Mouse (Mus musculus): Measurements from ENCODE around the gene Mefv.
"Not testable (repeated sequence)": the region's sequence is repeated elsewhere in the genome, so short reads cannot be mapped to it uniquely, and the experiment has no call there.

Gene Mefv

DNA sequence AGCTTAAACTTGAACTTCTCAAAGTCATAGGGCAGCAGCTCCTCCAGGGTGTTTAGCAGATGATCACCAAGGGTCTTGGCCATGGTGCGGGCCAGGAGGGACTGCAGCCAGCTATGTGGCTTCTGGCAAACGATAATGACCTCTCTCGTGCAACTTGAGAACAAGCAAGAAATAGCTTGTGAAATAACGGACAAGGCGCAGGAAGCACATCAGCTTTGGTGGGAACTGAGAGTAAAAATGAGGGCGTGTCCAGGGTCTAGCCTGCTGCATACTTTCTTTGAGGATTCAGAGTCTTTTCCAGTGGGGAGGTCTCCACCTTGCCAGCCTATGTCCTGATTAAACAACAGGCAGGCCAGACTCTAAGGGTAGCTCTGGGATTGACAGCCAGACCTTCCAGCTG is at the start of gene Mefv:
Mefv (minus strand) TSS at position 118 of the 400 bp plus-strand sequence.
- DNase-seq (ENCODE audit: extremely low read depth, insufficient read length, low spot score) = no peak

DNA sequence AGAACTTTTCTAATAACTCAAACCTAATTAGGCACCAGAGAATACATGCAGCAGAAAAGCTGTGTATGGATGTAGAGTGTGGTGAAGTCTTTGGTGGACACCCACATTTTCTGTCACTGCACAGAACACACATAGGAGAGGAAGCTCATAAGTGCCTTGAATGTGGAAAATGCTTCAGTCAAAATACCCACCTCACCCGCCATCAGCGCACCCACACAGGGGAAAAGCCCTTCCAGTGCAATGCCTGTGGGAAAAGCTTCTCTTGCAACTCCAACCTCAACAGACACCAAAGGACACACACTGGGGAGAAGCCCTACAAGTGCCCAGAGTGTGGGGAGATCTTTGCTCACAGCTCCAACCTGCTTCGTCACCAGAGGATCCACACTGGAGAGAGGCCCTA is 31.1 kb upstream of the Mefv start:
- no peak for DNase-seq (ENCODE audit: extremely low read depth, insufficient read length, low spot score)

DNA sequence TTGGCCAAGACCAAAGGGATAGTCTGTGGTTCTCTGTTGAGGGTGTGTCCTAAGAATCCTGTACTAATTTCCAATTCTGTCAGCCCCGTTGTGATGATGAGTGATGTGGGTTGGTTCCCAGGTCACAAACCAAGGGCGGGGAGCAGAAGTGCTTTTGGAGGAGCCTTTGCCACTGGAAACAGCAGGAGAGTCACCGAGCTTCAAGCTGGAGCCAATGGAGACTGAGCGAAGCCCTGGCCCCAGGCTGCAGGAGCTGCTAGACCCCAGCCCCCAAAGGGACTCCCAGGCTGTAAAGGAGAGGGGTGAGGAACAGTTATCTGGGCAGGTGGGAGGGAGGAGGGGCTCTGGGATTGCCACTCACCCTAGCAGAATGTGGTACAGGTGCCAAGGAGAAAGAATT is 27.8 kb upstream of the Mefv start:
- DNase-seq (ENCODE audit: extremely low read depth, insufficient read length, low spot score) = no peak

DNA sequence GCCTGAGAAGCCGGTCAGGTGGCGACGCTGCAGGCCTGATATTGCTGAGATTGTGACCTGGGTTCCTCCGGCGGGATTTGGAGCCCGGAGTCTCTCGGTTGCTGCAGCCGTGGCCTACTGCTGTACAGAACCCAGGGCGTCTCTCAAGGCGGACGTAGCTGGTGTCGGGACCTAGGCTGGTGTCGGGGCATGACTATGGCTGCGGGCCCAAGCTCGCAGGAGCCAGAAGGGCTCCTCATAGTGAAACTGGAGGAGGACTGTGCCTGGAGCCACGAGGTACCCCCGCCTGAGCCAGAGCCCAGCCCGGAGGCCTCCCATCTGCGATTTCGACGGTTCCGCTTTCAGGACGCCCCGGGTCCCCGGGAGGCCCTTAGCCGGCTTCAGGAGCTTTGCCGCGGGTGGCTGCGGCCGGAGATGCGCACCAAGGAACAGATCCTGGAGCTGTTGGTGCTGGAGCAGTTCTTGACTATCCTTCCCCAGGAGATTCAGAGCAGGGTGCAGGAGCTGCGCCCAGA is 26.3 kb upstream of the Mefv start:
- DNase-seq (ENCODE audit: extremely low read depth, insufficient read length, low spot score) = no peak

DNA sequence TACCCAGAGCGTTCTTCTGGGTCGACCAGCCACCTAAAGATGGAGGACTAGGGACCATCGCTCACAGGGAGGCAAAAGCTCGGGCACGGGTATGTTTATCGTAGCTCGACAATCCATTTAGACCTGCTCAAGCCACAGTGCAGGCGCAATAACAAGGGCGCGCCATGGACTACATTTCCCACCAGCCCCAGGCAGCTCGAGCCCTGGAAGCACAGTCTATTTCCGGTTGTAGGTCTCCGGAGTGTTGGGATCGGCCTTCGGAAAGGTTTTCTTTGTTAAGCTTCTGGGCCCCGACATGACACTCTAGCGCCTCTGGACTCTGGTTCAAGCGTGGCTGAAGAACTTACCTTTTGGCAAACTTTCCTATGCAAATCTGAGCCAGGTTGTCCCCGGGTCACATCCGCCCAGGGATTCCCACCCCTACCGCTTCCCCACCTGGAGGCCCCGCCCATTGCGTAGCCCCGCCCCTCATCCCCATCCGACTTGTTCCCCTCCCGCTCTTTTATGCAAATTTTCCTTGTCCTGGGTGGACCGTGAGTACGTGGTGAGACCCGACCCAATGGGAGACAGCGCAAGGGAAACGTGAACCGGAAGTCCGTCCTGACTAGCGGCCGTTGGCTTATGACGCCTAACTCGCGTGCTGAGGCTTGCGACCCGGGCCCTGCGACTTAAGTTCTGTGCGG is 25.7 kb upstream of the Mefv start, which contains the start of gene Zfp263:
Zfp263 (plus strand) TSS at position 591 of the 683 bp plus-strand sequence.
- peak; percentile 99 for DNase-seq (ENCODE audit: extremely low read depth, insufficient read length, low spot score)

DNA sequence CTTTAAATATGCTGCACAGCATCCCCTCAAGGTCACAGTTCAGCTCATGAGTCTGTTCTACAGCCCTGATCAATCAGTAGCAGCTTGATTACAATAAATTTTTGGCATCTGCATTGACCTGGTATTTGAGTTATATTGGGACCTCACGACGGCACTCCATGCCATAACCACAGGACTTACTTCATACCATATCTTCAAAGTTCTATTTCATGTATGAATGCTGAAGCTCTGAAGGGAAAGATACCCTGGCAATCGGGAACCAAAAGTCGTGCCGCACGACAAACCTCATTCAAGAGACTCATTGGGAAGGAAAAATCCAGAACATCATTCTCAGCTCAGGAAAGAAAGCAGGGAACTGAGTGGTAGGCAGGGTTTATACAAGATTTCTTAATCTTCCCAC is 24.6 kb upstream of the Mefv start:
- DNase-seq (ENCODE audit: extremely low read depth, insufficient read length, low spot score) = no peak

DNA sequence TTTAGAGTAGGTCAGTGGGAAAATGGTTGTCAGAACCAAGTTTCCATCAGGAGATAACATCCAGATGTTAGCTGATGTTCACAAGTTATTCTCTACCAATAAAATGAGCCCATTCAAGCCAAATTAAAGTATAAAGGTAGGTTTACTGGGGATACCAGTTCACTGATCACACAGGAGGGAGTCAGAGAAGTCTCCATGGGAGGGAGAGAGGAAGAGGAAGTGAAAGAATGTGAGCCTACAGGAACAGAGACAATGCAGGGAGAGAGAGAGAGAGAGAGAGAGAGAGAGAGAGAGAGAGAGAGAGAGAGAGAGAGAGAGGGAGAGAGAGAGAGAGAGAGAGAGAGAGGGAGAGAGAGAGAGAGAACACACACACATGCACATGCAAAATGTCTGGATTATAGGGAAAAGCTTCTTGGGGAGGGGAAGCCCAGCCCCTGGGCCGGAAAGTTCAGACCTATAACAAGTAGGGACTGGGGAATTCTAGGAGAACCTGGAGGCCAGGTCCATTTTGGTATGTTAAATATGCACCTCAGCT is 15.4 kb upstream of the Mefv start:
- no peak for DNase-seq (ENCODE audit: extremely low read depth, insufficient read length, low spot score)

DNA sequence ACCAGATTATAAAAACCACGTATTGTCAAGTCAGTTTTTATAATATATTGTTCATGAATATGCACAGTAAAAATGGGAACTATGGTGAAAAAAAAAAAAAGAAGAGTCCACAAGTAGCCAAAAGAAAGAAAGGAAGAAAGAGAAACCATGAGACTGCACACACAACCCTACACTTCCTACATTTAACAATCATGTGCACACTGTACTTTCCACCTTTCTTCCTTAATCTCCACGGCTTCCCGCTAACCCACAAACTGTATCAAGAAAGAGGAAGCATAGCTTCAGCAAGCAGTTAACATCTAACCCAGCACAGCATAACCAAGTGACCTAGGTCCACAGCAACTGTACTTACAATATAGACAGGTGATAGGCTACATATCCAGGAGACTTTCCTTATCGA is 14.7 kb upstream of the Mefv start:
- no peak for DNase-seq (ENCODE audit: extremely low read depth, insufficient read length, low spot score)

DNA sequence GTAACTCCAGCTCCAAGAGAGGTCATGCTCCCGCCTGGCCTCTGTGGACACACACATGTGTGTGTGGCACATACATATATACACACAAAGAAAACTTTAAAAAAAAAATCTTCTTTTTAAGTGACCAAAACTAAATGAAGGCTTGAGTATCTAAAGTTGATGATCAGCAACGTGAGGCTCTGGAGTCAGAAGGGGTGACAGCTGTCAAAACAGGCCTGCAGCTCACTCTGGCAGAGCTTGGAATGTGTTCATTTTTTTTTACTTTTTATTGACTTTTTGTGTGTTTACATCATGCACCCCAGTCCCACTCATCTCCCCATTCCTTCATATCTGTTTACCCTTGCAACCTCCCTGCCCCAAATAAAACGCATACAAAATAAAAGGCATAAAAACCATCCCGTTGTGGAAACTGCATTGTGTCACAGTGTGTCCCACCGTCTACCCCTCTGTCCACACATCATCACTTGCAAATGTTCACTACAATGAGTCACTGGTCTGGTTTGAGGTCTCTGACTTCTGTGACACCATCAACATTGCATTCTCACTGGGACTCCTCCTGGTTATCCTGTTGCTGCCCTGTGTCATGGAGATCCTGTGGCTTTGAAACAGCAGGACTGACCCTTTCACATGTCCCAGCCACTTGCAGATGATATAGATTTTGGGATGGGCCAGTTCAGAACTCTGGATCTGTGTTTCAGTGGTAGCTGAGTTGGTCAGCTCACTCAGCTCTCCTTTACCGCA is 10.3 kb upstream of the Mefv start:
- peak; percentile 63 for DNase-seq (ENCODE audit: extremely low read depth, insufficient read length, low spot score)

DNA sequence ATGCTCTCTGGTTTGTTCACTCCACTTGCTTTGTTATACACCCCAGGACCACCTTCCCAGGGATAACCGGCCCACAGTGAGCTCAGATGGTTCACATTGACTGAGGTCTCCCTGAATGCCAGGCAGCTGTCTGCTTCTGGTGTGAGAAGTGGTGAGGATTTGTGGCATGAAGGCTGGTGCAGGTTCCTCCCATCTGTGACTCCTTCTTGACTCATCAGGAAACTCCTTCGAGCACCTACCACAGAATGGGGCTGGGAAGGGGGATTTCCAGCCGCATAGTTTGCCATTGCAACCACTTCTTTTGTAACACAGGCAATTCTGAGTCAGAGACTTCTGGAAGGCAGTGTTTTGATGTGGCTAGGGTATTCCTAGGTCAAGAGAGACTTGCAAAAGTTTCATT is 5.3 kb upstream of the Mefv start:
- peak; percentile 81 for DNase-seq (ENCODE audit: extremely low read depth, insufficient read length, low spot score)

DNA sequence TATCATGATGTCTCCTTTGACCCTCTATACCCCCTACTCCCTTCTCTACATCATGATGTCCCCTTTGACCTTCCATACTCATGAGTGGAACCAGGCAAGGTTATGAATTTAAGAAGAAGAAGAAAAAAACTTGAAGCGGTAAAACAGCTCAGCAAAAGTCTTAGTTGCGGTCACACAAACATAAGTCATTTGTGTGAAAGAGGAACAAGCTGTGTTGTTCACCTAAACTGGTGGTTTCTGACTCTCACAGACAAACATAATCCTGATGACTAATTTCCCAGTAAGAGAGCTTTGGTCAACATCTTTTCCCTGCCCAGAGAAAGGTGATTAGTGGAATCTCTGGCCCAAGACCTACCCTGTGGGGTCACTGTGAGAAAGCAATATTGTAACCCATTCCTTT is 3.2 kb downstream of the Mefv start:
- DNase-seq (ENCODE audit: extremely low read depth, insufficient read length, low spot score) = peak; percentile 14

DNA sequence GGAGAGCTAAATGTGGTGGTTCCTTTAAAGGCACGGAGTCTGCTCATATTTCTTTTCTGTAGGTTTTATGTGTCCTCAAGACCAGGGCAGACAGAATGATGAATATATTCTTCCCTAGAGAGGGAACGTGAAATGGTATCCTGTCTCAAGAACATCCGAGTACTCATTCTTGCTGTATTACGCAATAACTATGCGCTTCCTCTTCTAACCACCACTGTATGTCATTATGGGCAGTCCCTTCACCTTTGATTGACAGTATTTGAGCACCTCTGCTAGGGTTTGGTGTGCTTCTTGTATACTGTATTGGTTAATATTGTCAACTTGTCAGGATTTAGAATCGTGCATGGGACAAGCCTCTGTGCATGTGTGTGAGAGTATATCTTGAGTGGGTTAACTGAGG is 11.2 kb downstream of the Mefv start:
- no peak for DNase-seq (ENCODE audit: extremely low read depth, insufficient read length, low spot score)

DNA sequence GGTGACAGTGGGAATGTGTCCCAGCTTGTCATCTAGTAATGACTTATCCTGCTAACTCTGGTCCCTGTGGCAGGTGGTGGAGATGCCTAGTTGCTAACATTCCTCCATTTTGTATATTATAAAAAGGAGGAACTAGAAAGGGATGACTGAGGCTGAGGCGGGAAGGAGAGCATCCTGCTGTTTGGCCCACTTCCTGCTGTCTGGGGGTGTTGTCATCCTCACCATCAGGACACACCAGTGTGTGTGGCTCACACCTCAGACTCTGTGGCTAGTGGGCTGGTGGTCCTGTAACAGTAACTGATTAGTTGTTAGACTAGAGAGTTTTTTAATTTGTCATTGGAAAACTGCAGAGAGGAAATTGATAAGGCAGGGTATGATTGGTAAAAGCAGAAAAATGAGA is 17.0 kb downstream of the Mefv start:
- no peak for DNase-seq (ENCODE audit: extremely low read depth, insufficient read length, low spot score)

DNA sequence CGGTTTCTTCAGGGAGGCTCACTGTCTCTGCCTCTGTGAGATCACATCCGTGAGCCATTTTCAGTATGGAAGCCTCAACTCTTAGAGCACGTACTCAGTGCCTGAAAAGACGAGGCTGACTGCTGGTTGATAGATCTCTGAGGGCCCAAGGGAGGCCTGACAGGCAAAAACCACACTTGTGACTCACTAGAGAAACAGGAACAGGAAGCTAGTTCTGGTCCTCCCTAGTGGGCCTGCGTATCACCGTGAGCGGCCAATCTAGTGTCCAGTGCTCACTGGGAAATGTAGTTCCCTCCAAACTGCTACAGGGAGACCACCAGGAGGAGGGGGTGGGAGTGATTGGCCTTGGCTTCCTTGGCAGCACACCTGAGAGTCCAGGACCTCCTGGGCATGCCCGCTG is 18.6 kb downstream of the Mefv start:
- no peak for DNase-seq (ENCODE audit: extremely low read depth, insufficient read length, low spot score)

DNA sequence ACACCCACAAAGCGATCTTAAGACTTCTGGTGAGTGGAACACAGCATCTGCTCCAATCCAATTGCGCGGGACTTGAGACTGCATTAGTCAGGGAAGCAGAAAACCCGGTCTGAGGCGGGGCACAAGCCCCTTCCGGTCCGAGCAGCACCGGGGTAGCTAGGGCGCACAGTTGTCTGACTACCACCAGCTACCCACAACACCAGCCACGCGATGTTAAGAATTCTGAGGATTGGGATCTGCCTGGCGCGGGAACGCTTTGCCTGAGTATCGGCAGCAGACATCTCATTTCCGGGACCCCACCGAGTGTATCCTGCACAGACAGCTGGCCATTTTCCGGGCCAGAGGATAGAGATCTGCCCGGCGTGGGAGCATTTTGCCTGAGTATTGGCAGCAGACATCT is 28.3 kb downstream of the Mefv start:
- not testable (repeated sequence) for DNase-seq (ENCODE audit: extremely low read depth, insufficient read length, low spot score)
